Mouse (Mus musculus): ENCODE measurements around the gene Palld.

- no peak for TF ChIP-seq TAL1 (IDR thresholded peaks at IDR 0.05; ENCODE audit: low read length)
- no peak for TF ChIP-seq GATA1 (IDR thresholded peaks at IDR 0.05; ENCODE audit: low read length)
These were observed 231.3 kb downstream of the Palld start for GRCm38 (mm10) chr8:61671151-61671550.
